Mouse (Mus musculus) forelimb bud, embryonic 11.5 days (tissue): ENCODE results near the gene Sds.

Experiments used
- DNase-seq: peaks from one replicate; pipeline ENCODE4 v3.0.0-alpha.2; 2012; ENCODE audit warnings: low read depth, low spot score

Sds gene

DNA sequence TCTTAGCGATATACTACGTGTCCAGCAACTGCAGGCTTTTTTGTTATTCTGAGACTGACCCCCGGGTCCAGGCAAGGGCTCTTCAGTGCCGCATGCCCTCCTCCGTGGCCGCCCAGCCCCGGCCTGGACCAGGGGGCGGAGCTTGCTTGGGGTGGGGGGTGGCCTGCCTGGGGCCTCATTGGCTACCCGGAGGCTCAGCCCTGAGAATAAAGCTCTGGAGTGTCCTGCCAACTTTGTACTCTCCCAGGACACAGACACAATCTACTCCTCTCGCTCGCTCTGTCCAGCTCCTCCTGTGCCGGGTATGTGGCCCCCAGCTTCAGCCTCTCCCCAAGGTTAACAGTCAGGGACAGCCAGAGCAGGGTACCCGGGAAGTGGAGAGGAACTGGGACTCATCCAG lies at the start of gene Sds:
Gene Sds, plus strand, starts transcription at position 231 of the 400 bp plus-strand sequence.
- DNase-seq = no peak

DNA sequence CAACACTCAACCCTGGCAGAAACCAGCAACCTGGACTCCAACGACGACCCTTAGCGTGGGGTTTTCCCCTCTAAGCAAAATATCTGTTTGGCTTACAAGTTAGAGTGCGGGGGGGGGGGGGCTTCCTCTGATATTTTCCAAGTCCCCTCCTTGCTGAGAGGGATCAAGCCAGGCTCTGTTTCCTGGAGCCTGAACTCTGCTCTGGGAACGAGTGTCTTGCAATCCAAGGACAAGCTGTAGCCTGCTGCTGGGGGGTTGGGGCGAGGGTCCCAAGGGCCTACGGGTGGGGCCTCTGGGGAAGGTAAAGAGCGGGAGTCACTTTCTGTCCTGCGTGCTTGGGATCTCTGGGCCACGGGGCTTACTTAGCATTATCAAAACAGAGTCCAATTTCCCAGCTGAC lies 49.8 kb upstream of the Sds start:
- DNase-seq = no peak

DNA sequence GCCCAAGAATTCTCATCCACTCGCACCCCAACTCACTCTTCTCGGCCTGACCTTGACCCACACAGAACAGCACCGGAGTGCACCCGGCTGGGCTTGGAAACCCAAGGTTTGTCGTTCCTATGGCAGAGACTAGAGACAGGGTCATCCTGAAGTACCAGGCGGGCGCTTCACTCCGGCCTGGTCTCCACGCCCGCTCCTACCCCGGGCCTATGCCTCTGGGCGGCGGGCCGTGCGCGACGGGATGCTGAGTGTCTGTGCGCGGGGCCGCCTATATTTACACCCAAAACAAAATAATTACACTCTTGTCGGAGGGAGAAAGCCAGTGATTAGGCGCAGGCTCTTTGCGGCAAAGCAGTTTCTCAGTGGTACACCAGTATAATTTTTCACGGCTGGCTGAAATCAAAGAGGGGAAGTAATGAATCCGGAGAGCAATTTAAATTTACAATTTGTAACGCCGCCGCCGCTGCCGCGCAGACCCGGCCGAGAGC lies 48.8 kb upstream of the Sds start:
- no peak for DNase-seq

GRCm38 (mm10) chr5:120428189-120428838 lies 48.0 kb upstream of the Sds start:
- no peak for DNase-seq

GRCm38 (mm10) chr5:120428990-120429389 lies 47.3 kb upstream of the Sds start:
- DNase-seq = no peak

GRCm38 (mm10) chr5:120429692-120430091 lies 46.6 kb upstream of the Sds start:
- DNase-seq = no peak

DNA sequence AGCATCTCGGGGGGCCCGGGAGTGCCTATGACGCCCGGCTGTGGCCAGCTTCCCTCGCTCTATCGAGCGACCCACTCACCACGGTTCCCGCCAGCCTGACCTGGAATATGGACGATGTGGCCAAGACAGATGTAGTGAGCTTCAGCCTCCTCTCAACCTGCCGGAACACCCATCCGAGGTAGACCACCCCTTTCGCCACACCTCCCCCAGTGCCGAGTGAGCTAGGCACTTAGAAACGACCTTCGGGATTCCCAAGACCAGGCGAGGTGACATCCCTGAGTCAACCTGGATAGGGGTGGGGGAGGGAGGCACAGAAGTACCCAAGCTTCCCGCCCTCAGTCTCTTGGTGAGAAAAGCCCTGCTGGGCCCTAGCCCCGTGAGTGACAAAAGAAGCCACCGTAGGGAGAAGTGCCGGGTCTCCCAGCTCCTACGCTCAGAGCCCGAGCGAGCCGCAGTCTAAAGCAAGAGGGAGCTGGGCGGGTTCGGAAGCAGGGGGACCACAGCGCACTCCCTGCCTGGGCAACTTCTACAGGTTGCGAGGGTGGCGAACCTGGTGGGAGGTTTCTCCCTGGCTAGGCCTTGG lies 45.2 kb upstream of the Sds start:
- no peak for DNase-seq

GRCm38 (mm10) chr5:120431649-120432485 lies 44.5 kb upstream of the Sds start, which contains the start of gene Lhx5:
Gene Lhx5, plus strand, starts transcription at chr5:120431699.
- no peak for DNase-seq

- no peak for DNase-seq
Observed at GRCm38 (mm10) chr5:120432486-120433015, 43.8 kb upstream of the Sds start.

- no peak for DNase-seq
Observed at GRCm38 (mm10) chr5:120433135-120433760, 43.1 kb upstream of the Sds start.

DNA sequence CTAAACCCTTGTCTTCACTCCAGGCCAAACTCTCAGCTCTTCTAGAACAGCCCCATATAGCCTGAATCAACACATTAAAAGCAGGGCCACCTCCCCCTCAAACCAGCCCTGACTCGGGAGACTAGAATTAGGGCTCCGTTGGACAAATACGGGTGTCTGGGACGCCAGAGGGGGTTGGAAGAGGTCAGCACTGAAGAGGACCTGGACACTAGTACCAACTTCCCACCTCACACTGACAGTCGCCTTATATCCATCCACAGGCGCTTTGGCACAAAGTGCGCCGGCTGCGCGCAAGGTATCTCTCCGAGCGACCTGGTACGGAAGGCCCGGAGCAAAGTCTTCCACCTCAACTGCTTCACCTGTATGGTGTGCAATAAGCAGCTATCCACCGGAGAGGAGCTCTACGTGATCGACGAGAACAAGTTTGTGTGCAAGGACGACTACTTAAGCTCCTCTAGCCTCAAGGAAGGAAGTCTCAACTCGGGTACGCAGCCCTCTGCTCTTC lies 42.0 kb upstream of the Sds start:
- no peak for DNase-seq

- no peak for DNase-seq
Observed at GRCm38 (mm10) chr5:120435006-120435681, 41.2 kb upstream of the Sds start.

DNA sequence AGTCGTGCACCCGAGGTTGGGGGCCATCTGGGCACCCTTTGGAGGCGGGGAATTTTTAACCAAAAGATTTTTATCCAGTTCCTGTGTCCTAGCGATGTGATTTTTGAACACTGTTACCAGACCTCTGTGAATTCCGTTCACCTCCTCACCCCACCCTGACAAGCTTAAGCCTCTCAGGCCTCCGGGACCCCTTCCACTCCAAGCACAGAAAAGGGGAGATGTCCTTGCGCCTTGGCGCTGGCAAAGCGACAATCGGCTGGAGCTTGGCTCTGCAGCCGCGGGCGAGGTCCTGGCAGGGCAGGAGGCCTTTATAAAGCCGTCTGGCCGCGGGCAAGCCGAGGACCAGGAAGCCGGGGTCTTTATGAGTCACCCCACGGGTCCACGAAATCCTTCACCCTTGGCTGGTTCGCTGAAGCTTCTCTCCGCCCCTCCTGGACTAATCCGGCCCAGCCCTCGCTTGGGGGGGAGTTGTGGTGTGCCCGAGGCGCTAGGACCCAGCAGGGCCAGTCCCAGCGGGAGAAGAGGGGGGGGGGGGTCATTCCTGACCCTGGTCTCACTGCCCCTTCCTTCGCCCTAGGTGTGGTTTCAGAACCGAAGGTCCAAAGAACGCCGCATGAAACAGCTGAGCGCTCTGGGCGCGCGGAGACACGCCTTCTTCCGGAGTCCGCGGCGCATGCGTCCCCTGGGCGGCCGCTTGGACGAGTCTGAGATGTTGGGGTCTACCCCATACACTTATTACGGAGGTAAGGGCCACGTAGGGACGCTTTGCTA lies 40.4 kb upstream of the Sds start:
- DNase-seq = no peak

DNA sequence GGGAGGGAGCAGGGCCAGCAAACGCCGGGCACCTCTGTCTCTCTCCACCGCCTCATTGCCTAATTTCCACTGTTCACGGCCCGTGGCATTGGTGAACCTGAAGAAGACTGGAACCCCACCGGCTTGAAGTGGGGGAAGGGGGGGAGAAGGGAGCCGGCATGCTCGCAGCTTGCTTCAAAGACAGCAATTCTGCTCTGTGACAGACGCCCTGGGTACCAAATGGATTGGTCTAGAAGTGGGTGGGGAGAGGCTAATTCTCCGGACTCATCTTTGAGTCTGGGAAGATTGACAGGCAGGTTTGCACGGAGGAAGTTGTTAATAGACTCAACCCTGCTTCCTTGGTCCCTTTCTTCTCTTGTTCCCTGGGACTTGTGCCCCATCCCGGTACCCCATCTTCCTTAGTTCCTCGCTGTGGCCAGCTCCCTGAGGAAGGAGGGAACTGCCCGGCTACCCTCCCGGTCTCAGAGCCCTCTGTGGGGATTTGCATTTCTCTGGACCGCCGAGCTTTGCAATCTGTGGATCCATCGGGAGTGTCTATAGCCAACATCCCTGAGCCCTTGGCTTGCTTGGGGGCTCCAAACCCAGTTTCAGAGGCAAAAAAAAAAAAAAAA lies 39.3 kb upstream of the Sds start:
- DNase-seq = no peak

GRCm38 (mm10) chr5:120437539-120437938 lies 38.8 kb upstream of the Sds start:
- no peak for DNase-seq

DNA sequence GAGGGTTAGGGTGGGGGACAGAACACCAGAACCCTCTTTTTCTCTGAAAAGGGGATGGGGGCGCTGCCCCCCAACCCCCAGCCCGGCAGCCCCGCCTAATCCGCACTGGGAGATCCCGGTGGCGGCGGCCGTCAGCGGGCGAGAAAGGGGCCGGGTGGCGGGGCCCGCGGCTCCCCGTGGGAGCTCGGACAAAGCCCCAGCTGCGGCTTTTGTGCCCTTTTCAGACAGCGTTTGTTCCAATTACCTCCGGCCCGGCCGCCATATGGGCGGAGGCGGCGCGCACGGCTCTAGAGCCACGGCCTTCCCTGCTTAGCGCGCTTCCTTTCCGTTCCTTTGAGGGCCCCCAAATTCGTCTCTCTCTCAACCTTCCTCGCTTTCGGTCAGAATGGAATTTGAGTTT lies 38.3 kb upstream of the Sds start:
- DNase-seq = no peak

DNA sequence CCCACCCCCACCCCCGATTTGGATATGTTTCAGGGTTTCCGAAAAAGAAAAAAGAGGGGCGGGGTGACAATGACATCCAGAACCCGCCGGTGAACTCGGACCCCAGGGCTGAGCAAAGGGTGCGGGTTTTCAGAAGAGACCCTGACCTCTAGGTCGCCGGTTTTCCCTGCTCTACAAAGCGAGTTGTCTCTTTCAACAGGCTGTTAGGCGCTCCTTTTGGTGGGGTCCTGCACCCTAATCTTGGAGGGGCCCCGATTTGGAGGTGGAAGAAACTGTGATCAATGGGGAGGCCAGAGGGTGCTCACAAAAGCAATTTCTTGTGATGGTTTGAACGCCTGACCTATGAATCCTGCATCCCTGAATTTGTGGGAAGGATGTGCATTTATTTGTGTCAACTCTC lies 37.9 kb upstream of the Sds start:
- no peak for DNase-seq

GRCm38 (mm10) chr5:120438991-120439710 lies 37.2 kb upstream of the Sds start:
- no peak for DNase-seq
